Mouse (Mus musculus): ENCODE results near the gene Myo15. TPM values are rescaled to one million over a fixed set of nuclear protein-coding genes. Genes with fewer than 3 reads are reported as not detected.
"Not testable (repeated sequence)": the region's sequence is repeated elsewhere in the genome, so short reads cannot be mapped to it uniquely, and the experiment has no call there.

The Myo15 gene
- polyA plus RNA-seq, 1 experiment from 2014 or later, result 0.24 TPM

- H3K27me3 ChIP-seq (replicated peaks; ENCODE audit: control insufficient read depth, insufficient read depth, low read length), result no peaks in the 10 kb centered on the region
- no peak for DNase-seq (ENCODE audit: low spot score)
- H3K9me3 ChIP-seq (ENCODE audit: control insufficient read depth, low read length), result no peaks in the 10 kb centered on the region
- peaks cover 24% of the 10 kb centered on the region for H3K4me1 ChIP-seq (ENCODE audit: control insufficient read depth, insufficient read depth, low read length)
- no peak overlapping the region for H3K4me3 ChIP-seq (ENCODE audit: low read depth, low read length)
- H3K27ac ChIP-seq (replicated peaks; ENCODE audit: low read depth, low read length), result no peak overlapping the region
- no peak for ATAC-seq (ENCODE audit: low read depth)
- peaks cover 73% of the 10 kb centered on the region for H3K36me3 ChIP-seq (ENCODE audit: control insufficient read depth, insufficient read depth, low read length)
- H3K9ac ChIP-seq (ENCODE audit: low read depth, low read length), result no peak overlapping the region
- H3K4me2 ChIP-seq (ENCODE audit: low read depth, low read length), result no peak overlapping the region
- 78% methylated on average over 4 of the region's 4 CpGs for WGBS
Observed at GRCm38 (mm10) chr11:60545433-60545832, 76.3 kb downstream of the Myo15 start.

- Histone ChIP-seq H3K4me2 (ENCODE audit: low read depth, low read length) (no peak overlapping the region), H3K9ac (ENCODE audit: low read depth, low read length) (no peak overlapping the region), H3K27me3 (replicated peaks; ENCODE audit: control insufficient read depth, insufficient read depth, low read length) (no peaks in the 10 kb centered on the region), H3K36me3 (ENCODE audit: control insufficient read depth, insufficient read depth, low read length) (peaks cover 84% of the 10 kb centered on the region), H3K4me3 (ENCODE audit: low read depth, low read length) (no peak overlapping the region), H3K9me3 (ENCODE audit: control insufficient read depth, low read length) (no peaks in the 10 kb centered on the region), H3K4me1 (ENCODE audit: control insufficient read depth, insufficient read depth, low read length) (peaks cover 6% of the 10 kb centered on the region), H3K27ac (replicated peaks; ENCODE audit: low read depth, low read length) (no peak overlapping the region)
- 83% methylated on average over 3 of the region's 3 CpGs for WGBS
- no peak for DNase-seq (ENCODE audit: low spot score)
- no peak for ATAC-seq (ENCODE audit: low read depth)
Observed at GRCm38 (mm10) chr11:60548112-60548511, 79.0 kb downstream of the Myo15 start.

DNA sequence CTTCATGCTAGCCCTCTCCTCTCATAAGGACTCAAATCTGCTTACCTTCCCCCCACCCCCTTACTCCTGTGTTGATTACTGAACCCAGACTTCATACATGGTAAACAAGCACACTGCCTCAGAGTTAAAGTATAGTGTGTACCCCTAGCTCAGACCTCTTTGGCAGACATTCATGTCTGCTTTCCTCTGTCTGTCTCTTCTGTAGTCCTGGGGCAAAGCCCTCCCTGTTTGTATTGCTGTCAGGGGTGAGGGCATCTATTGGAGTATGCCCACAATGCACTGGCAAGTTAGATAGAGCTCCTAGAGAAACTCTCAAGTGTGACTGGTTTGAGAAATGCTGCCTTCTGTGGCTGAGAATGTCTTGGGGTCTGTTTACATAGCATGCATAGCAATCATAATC lies 84.0 kb downstream of the Myo15 start:
- no peak for DNase-seq (ENCODE audit: low spot score)
- H3K4me2 ChIP-seq (ENCODE audit: low read depth, low read length), result no peak overlapping the region
- no peak overlapping the region for H3K9ac ChIP-seq (ENCODE audit: low read depth, low read length)
- H3K27me3 ChIP-seq (replicated peaks; ENCODE audit: control insufficient read depth, insufficient read depth, low read length), result no peaks in the 10 kb centered on the region
- no peaks in the 10 kb centered on the region for H3K9me3 ChIP-seq (ENCODE audit: control insufficient read depth, low read length)
- peaks cover 97% of the 10 kb centered on the region for H3K36me3 ChIP-seq (ENCODE audit: control insufficient read depth, insufficient read depth, low read length)
- no peak overlapping the region for H3K27ac ChIP-seq (replicated peaks; ENCODE audit: low read depth, low read length)
- no peaks in the 10 kb centered on the region for H3K4me1 ChIP-seq (ENCODE audit: control insufficient read depth, insufficient read depth, low read length)
- no peak overlapping the region for H3K4me3 ChIP-seq (ENCODE audit: low read depth, low read length)
- ATAC-seq (ENCODE audit: low read depth), result no peak

GRCm38 (mm10) chr11:60557675-60558074 lies 88.5 kb downstream of the Myo15 start:
- no peak overlapping the region for H3K27ac ChIP-seq (replicated peaks; ENCODE audit: low read depth, low read length)
- no peak overlapping the region for H3K4me3 ChIP-seq (ENCODE audit: low read depth, low read length)
- H3K9ac ChIP-seq (ENCODE audit: low read depth, low read length), result no peak overlapping the region
- H3K4me1 ChIP-seq (ENCODE audit: control insufficient read depth, insufficient read depth, low read length), result no peaks in the 10 kb centered on the region
- no peaks in the 10 kb centered on the region for H3K9me3 ChIP-seq (ENCODE audit: control insufficient read depth, low read length)
- DNase-seq (ENCODE audit: low spot score) (no peak), ATAC-seq (ENCODE audit: low read depth) (no peak)
- no peak overlapping the region for H3K4me2 ChIP-seq (ENCODE audit: low read depth, low read length)
- 88% methylated on average over 3 of the region's 3 CpGs for WGBS
- H3K36me3 ChIP-seq (ENCODE audit: control insufficient read depth, insufficient read depth, low read length), result peaks cover 64% of the 10 kb centered on the region
- no peaks in the 10 kb centered on the region for H3K27me3 ChIP-seq (replicated peaks; ENCODE audit: control insufficient read depth, insufficient read depth, low read length)

DNA sequence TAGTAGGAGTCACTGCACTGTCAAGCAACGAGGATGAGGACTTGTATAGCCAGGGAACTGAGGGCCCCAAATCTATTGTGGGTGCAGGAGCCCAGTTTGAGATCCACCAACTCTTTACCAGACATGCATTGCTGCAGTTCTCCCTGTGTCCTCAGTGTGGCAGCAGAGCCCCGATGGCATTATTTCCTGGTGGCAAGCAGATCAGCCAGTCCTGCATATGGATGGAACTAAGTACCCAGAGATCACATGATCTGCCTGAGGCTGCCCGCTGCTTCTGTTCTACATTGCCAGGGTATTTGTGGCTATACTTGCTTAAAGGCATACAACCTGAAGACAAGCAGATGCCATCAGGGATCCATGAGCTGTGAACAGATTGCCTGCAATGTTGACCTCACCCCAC lies 90.2 kb downstream of the Myo15 start:
- peak; percentile 26; the same call in 1 of the 2 replicates for ATAC-seq (ENCODE audit: low read depth)
- H3K36me3 ChIP-seq (ENCODE audit: control insufficient read depth, insufficient read depth, low read length), result peaks cover 47% of the 10 kb centered on the region
- no peak overlapping the region for H3K4me2 ChIP-seq (ENCODE audit: low read depth, low read length)
- H3K9ac ChIP-seq (ENCODE audit: low read depth, low read length), result no peak overlapping the region; the same call in 1 of the 2 replicates
- peak; percentile 55 for DNase-seq (ENCODE audit: low spot score)
- H3K27ac ChIP-seq (replicated peaks; ENCODE audit: low read depth, low read length), result no peak overlapping the region
- H3K9me3 ChIP-seq (ENCODE audit: control insufficient read depth, low read length), result no peaks in the 10 kb centered on the region
- H3K4me1 ChIP-seq (ENCODE audit: control insufficient read depth, insufficient read depth, low read length), result no peaks in the 10 kb centered on the region
- H3K4me3 ChIP-seq (ENCODE audit: low read depth, low read length), result no peak overlapping the region
- no peaks in the 10 kb centered on the region for H3K27me3 ChIP-seq (replicated peaks; ENCODE audit: control insufficient read depth, insufficient read depth, low read length)
- WGBS, result 9% methylated on average over 3 of the region's 3 CpGs

- H3K4me1 ChIP-seq (ENCODE audit: control insufficient read depth, insufficient read depth, low read length); H3K4me2 ChIP-seq (ENCODE audit: low read depth, low read length); H3K27ac ChIP-seq (replicated peaks; ENCODE audit: low read depth, low read length); H3K4me3 ChIP-seq (ENCODE audit: low read depth, low read length); H3K36me3 ChIP-seq (ENCODE audit: control insufficient read depth, insufficient read depth, low read length); H3K9ac ChIP-seq (ENCODE audit: low read depth, low read length); DNase-seq (ENCODE audit: low spot score); H3K9me3 ChIP-seq (ENCODE audit: control insufficient read depth, low read length); H3K27me3 ChIP-seq (replicated peaks; ENCODE audit: control insufficient read depth, insufficient read depth, low read length); ATAC-seq (ENCODE audit: low read depth): not testable (repeated sequence)
- 66% methylated on average over 5 of the region's 12 CpGs for WGBS
Observed at GRCm38 (mm10) chr11:60574006-60574405, 104.9 kb downstream of the Myo15 start.

Other genes starting within 250 kb of the Myo15 start
- gene Srebf1, start 246.8 kb upstream of the Myo15 start, polyA plus RNA-seq (2014; fragmentation: Nextera tagmentation; extraction: Ambion mirVana), result 58.3 and 67.6 TPM in 2 replicates
- gene Tom1l2, start 116.4 kb upstream of the Myo15 start, polyA plus RNA-seq (2014; fragmentation: Nextera tagmentation; extraction: Ambion mirVana), result 21.8 and 23.4 TPM in 2 replicates
- 4.2 and 7.9 TPM in 2 replicates for gene Drc3, start 116.0 kb upstream of the Myo15 start, polyA plus RNA-seq (2014; fragmentation: Nextera tagmentation; extraction: Ambion mirVana)
- gene Gid4, start 52.2 kb upstream of the Myo15 start, polyA plus RNA-seq (2014; fragmentation: Nextera tagmentation; extraction: Ambion mirVana), result 26.3 and 26.5 TPM in 2 replicates
- gene Atpaf2, start 50.9 kb upstream of the Myo15 start, polyA plus RNA-seq (2014; fragmentation: Nextera tagmentation; extraction: Ambion mirVana), result 42.9 and 44.0 TPM in 2 replicates
- gene Drg2, start 14.7 kb upstream of the Myo15 start, polyA plus RNA-seq (2014; fragmentation: Nextera tagmentation; extraction: Ambion mirVana), result 95.2 and 110 TPM in 2 replicates
- 29.3 and 30.1 TPM in 2 replicates for gene Alkbh5, start 67.0 kb downstream of the Myo15 start, polyA plus RNA-seq (2014; fragmentation: Nextera tagmentation; extraction: Ambion mirVana)
- 49.7 and 57.8 TPM in 2 replicates for gene Llgl1, start 230.4 kb downstream of the Myo15 start, polyA plus RNA-seq (2014; fragmentation: Nextera tagmentation; extraction: Ambion mirVana)

Data from embryonic facial prominence, embryonic 14.5 days (tissue).